15 mouse cellular contexts compared by ENCODE assay signal in genomic region chr11:115178766-115179165, GRCm38 (mm10). TPM values are rescaled to one million over a fixed set of nuclear protein-coding genes. Genes with fewer than 3 reads are reported as not detected.
DNase-seq lines count a peak whose midpoint lies in the region; ATAC-seq and TF ChIP-seq lines count a peak whose summit lies in the region.
"Had no signal": no experiment of that assay in that cellular context is flagged by ENCODE, and none has a peak within 500 bp of the region (broad histone marks: within the 10 kb centered on the region; RNA-seq: fewer than 3 reads in every experiment).

No protein-coding gene starts in this region.

- peaks cover 63% of the 10 kb centered on the region for H3K4me1 ChIP-seq in neural tube, embryonic 13.5 days (replicated peaks)
- peaks cover 30% of the 10 kb centered on the region for H3K4me1 ChIP-seq in liver, postnatal 0 days (ENCODE audit: insufficient read depth)

- TF ChIP-seq EP300 in liver, postnatal 0 days (IDR thresholded peaks at IDR 0.05; ENCODE audit: low read depth), result no peak

- peaks cover 4% of the 10 kb centered on the region for H3K27me3 ChIP-seq in neural tube, embryonic 13.5 days
- no peaks in the 10 kb centered on the region for H3K27me3 ChIP-seq in liver, postnatal 0 days (ENCODE audit: insufficient read depth, low read length)

- H3K9ac ChIP-seq in neural tube, embryonic 13.5 days, result no peak overlapping the region
- no peak overlapping the region for H3K9ac ChIP-seq in liver, postnatal 0 days (replicated peaks)
- H3K9ac ChIP-seq: liver, embryonic 14.5 days had no signal

- no peak for TF ChIP-seq CTCF in liver, postnatal 0 days (IDR thresholded peaks at IDR 0.05; ENCODE audit: low read depth)

- peaks cover 6% of the 10 kb centered on the region; the same call in 1 of the 2 replicates for H3K36me3 ChIP-seq in neural tube, embryonic 13.5 days
- peaks cover 40% of the 10 kb centered on the region for H3K36me3 ChIP-seq in liver, postnatal 0 days (replicated peaks; ENCODE audit: insufficient read depth, low read length)
- H3K36me3 ChIP-seq: heart, embryonic 12.5 days had no signal

- H3K27ac ChIP-seq in neural tube, embryonic 13.5 days (replicated peaks), result peak overlapping the region; percentile 74
- peak overlapping the region; percentile 75 for H3K27ac ChIP-seq in liver, postnatal 0 days (ENCODE audit: low read depth)
- H3K27ac ChIP-seq: liver, embryonic 14.5 days had no signal

- H3K9me3 ChIP-seq in neural tube, embryonic 13.5 days, result no peaks in the 10 kb centered on the region
- no peaks in the 10 kb centered on the region for H3K9me3 ChIP-seq in liver, postnatal 0 days (ENCODE audit: low read length)
- H3K9me3 ChIP-seq: heart, embryonic 12.5 days had no signal

- H3K4me2 ChIP-seq in neural tube, embryonic 13.5 days, result 0 out of 2 replicates have a peak overlapping the region, but pooled peaks have one; percentile 1
- no peak overlapping the region for H3K4me2 ChIP-seq in liver, postnatal 0 days (ENCODE audit: low read depth, low read length)
- H3K4me2 ChIP-seq: heart, embryonic 12.5 days had no signal

- WGBS in neural tube, embryonic 13.5 days, result 72% methylated on average over 2 of the region's 2 CpGs
- whole genome bisulfite sequencing in liver, postnatal 0 days (ENCODE audit: insufficient replicate concordance), result 57% methylated on average over 2 of the region's 2 CpGs

- ATAC-seq in neural tube, embryonic 13.5 days (ENCODE audit: low read depth), result no peak
- no peak for ATAC-seq in liver, postnatal 0 days
- ATAC-seq: CD4-positive, CD25-positive, alpha-beta regulatory T cell, adult 4 months had no signal

- H3K4me3 ChIP-seq in neural tube, embryonic 13.5 days, result no peak overlapping the region
- H3K4me3 ChIP-seq in liver, postnatal 0 days (ENCODE audit: low read depth, low read length), result no peak overlapping the region
- H3K4me3 ChIP-seq: heart, embryonic 12.5 days had no signal

- peak; percentile 81 to 83 for DNase-seq in kidney, adult 8-10 months
- DNase-seq in kidney, postnatal 4 days, result no peak
- DNase-seq in neural tube, embryonic 10.5 days (ENCODE audit: extremely low spot score, low spot score), result no peak
- no peak for DNase-seq in liver, postnatal 0 days
- DNase-seq in right cerebral cortex, postnatal 36 days (ENCODE audit: low spot score in 2 of 2), result no peak
- DNase-seq in cerebellum, adult 11-12 months, result no peak
- DNase-seq: adrenal gland, postnatal 25 days; gastrocnemius, postnatal 36 days; layer of hippocampus, adult 9-11 months; lung, postnatal 36 days; thymus, postnatal 25 days had no signal

RNA-seq across cellular contexts. Expression of gene Tmem104, which starts 8.5 kb away (rescaled TPM):
- polyA plus RNA-seq in neural tube, embryonic 13.5 days (2015; fragmentation: Nextera tagmentation; extraction: Ambion mirVana), result 11.6 and 11.8 TPM in 2 replicates
- polyA plus RNA-seq in liver, postnatal 0 days (2015; fragmentation: Nextera tagmentation; extraction: Ambion mirVana), result 5.7 and 7.1 TPM in 2 replicates

RNA-seq across cellular contexts. Expression of gene Nat9, which starts 8.9 kb away (rescaled TPM):
- polyA plus RNA-seq in neural tube, embryonic 13.5 days (2015; fragmentation: Nextera tagmentation; extraction: Ambion mirVana), result 16.3 and 24.1 TPM in 2 replicates
- 16.5 and 16.7 TPM in 2 replicates for polyA plus RNA-seq in liver, postnatal 0 days (2015; fragmentation: Nextera tagmentation; extraction: Ambion mirVana)

RNA-seq across cellular contexts. Expression of gene Slc9a3r1, which starts 15.6 kb away (rescaled TPM):
- 50.6 and 58.1 TPM in 2 replicates for polyA plus RNA-seq in neural tube, embryonic 13.5 days (2015; fragmentation: Nextera tagmentation; extraction: Ambion mirVana)
- polyA plus RNA-seq in liver, postnatal 0 days (2015; fragmentation: Nextera tagmentation; extraction: Ambion mirVana), result 101 and 115 TPM in 2 replicates

RNA-seq across cellular contexts. Expression of gene Cd300lf, which starts 45.0 kb away (rescaled TPM):
- 0.14 TPM in 1 of 2 replicates, not detected in the other for polyA plus RNA-seq in neural tube, embryonic 13.5 days (2015; fragmentation: Nextera tagmentation; extraction: Ambion mirVana)
- 8.5 and 9.3 TPM in 2 replicates for polyA plus RNA-seq in liver, postnatal 0 days (2015; fragmentation: Nextera tagmentation; extraction: Ambion mirVana)

Comparison
In these comparisons a context has a peak if more than half of its experiments do, and no peak if none do; other contexts are left out.
1. DNase-seq: peak in kidney, adult 8-10 months (2 of 2); none in kidney, postnatal 4 days (0 of 2), neural tube, embryonic 10.5 days (single experiment), liver, postnatal 0 days (single experiment), right cerebral cortex, postnatal 36 days (0 of 2) and cerebellum, adult 11-12 months (single experiment).